Mouse (Mus musculus): Measurements from ENCODE around the gene Slc35a3. TPM values are rescaled to one million over a fixed set of nuclear protein-coding genes. Genes with fewer than 3 reads are reported as not detected.
"Not testable (repeated sequence)": the region's sequence is repeated elsewhere in the genome, so short reads cannot be mapped to it uniquely, and the experiment has no call there.

The Slc35a3 gene
- 15.3 and 18.0 TPM in 2 replicates for polyA plus RNA-seq (2014; fragmentation: Nextera tagmentation; extraction: Ambion mirVana)

DNA sequence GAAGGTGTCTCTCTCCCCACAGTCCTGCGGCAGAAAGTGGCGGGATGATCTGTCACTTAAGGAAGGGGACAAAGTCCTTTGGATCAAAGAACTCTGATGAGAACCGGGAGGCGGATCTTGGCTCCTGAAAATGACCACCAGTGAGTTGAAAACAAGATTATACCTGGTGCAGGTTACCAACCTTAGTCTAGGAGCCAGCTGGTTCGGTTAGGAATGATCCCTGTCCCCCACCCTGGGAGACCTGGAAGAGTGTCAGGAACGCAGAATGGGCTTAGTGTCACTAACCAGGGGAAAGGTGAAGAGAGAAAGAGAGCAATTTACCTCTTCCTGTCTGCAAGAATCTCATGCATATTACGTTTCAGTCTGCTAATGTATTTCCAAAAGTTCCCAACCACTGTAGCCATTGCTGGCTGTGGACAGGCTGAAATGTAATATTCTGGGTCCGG lies at the start of gene Slc35a3:
Gene Slc35a3, minus strand, starts transcription at position 396 of the 446 bp plus-strand sequence.
- Histone ChIP-seq H3K4me2 (ENCODE audit: low read length) (peak within 1 kb of the TSS; percentile 94), H3K4me1 (replicated peaks; ENCODE audit: control insufficient read depth, insufficient read depth, low read length) (peaks cover 7% of the 10 kb centered on the region), H3K4me3 (ENCODE audit: low read depth, low read length) (peak within 1 kb of the TSS; percentile 87), H3K36me3 (ENCODE audit: control insufficient read depth, insufficient read depth, low read length) (no peaks in the 10 kb centered on the region), H3K27me3 (replicated peaks; ENCODE audit: control insufficient read depth, insufficient read depth, low read length) (no peaks in the 10 kb centered on the region), H3K9ac (ENCODE audit: low read length) (peak within 1 kb of the TSS; percentile 92), H3K9me3 (ENCODE audit: control insufficient read depth, low read length) (no peaks in the 10 kb centered on the region), H3K27ac (ENCODE audit: low read depth) (peak within 1 kb of the TSS; percentile 74)
- DNase-seq (ENCODE audit: low spot score) (no peak), ATAC-seq (replicated peaks; ENCODE audit: low FRiP score, low TSS enrichment, low read depth) (no peak)
- WGBS: 3% methylated on average over 8 of the region's 8 CpGs

DNA sequence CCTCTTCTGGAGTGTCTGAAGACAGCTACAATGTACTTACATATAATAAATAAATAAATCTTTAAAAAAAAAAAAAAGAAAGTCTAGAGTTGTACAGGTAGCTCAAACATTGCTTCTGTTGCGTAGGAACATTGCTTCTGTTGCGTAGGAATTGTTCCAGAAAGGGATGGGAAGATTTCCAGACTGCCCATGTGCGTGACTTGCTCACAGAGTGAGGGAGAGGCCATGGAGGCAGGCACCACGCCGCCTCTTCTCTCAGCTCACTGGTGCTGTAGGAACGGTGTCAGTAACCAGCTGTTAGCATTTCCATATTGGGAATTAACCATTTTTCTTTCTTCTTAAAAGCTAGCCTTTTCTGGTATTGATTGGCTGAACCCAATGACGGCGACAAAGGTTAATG lies 40.2 kb upstream of the Slc35a3 start:
- no peaks in the 10 kb centered on the region for H3K4me1 ChIP-seq (replicated peaks; ENCODE audit: control insufficient read depth, insufficient read depth, low read length)
- peaks cover 45% of the 10 kb centered on the region for H3K36me3 ChIP-seq (ENCODE audit: control insufficient read depth, insufficient read depth, low read length)
- no peaks in the 10 kb centered on the region for H3K27me3 ChIP-seq (replicated peaks; ENCODE audit: control insufficient read depth, insufficient read depth, low read length)
- WGBS: 92% methylated on average over 8 of the region's 8 CpGs
- no peak overlapping the region for H3K4me3 ChIP-seq (ENCODE audit: low read depth, low read length)
- DNase-seq (ENCODE audit: low spot score): no peak
- ATAC-seq (replicated peaks; ENCODE audit: low FRiP score, low TSS enrichment, low read depth): no peak
- H3K27ac ChIP-seq (ENCODE audit: low read depth): no peak overlapping the region
- H3K4me2 ChIP-seq (ENCODE audit: low read length): no peak overlapping the region
- H3K9ac ChIP-seq (ENCODE audit: low read length): no peak overlapping the region
- no peaks in the 10 kb centered on the region for H3K9me3 ChIP-seq (ENCODE audit: control insufficient read depth, low read length)

DNA sequence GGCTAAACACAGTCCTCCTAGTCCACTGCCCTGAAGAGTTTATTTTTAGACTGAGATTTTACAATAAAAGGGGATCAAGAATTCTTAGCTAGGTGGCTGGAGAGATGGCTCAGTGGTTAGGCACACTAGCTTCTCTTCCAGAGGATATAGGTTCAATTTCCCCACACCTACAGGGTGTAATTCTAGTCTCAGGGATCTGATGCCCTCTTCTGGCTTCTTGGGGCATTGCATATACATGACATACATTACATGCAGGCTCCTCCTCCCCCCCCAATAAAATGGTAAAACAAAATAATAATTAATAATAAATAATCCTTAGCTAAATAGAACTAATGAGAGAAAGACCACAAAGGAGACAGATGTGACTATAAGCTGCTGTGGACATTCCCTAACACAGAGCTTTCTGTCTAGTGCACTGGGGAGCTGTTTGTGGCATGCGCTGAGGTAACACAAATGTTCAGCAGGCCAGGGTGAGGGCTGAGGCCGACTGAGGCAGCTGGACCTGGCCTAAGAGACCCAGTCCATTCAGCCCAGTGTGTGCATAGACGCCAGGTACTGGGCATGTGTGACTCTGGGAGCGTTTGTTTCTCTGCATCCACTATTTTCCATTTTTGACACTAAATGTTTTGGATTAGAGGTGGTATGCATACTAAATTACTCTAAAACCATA lies 38.7 kb upstream of the Slc35a3 start:
- Histone ChIP-seq H3K4me3 (ENCODE audit: low read depth, low read length) (no peak overlapping the region), H3K4me2 (ENCODE audit: low read length) (no peak overlapping the region), H3K27ac (ENCODE audit: low read depth) (no peak overlapping the region), H3K9me3 (ENCODE audit: control insufficient read depth, low read length) (no peaks in the 10 kb centered on the region), H3K4me1 (replicated peaks; ENCODE audit: control insufficient read depth, insufficient read depth, low read length) (no peaks in the 10 kb centered on the region), H3K9ac (ENCODE audit: low read length) (no peak overlapping the region), H3K36me3 (ENCODE audit: control insufficient read depth, insufficient read depth, low read length) (peaks cover 37% of the 10 kb centered on the region), H3K27me3 (replicated peaks; ENCODE audit: control insufficient read depth, insufficient read depth, low read length) (no peaks in the 10 kb centered on the region)
- whole genome bisulfite sequencing: 82% methylated on average over 4 of the region's 4 CpGs
- DNase-seq (ENCODE audit: low spot score): no peak
- no peak for ATAC-seq (replicated peaks; ENCODE audit: low FRiP score, low TSS enrichment, low read depth)

DNA sequence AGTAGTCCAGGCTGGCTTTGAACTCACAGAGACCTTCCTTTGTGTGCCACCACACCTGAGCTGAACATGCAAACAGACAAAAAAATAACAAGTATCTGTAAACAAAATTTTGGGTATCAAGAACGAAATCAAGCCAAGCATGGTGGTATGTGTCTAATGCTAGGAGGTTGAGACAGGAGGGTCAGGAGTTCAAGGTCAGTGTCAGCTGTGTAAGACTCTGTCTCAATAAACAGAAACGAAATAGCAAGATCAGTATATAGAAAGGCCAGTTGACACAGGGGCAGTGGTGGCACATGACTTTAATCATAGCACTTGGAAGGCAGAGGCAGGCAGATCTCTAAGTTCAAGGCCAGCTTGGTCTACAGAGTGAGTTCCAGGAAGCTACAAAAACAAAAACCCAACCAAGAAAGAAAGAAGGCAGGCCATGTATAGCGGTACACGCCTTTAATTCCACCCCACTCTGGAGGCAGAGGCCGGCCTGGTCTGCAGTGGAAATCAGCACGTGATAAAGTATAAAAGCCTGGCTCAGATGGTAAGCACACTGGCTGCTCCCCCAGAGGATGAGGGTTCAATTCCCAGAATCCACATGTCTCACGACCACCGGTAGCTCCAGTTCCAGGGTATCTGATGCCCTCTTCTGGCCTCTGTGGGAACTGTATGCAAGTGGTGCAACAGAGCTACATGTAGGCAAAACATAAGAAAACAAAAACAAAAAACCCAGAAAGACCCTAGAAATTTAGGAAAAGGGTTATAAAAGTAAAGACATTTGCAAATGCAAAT lies 36.0 kb upstream of the Slc35a3 start:
- H3K4me1 ChIP-seq (replicated peaks; ENCODE audit: control insufficient read depth, insufficient read depth, low read length): no peaks in the 10 kb centered on the region
- no peaks in the 10 kb centered on the region for H3K9me3 ChIP-seq (ENCODE audit: control insufficient read depth, low read length)
- H3K27me3 ChIP-seq (replicated peaks; ENCODE audit: control insufficient read depth, insufficient read depth, low read length): no peaks in the 10 kb centered on the region
- H3K4me3 ChIP-seq (ENCODE audit: low read depth, low read length): no peak overlapping the region
- DNase-seq (ENCODE audit: low spot score) (peak; percentile 74), ATAC-seq (replicated peaks; ENCODE audit: low FRiP score, low TSS enrichment, low read depth) (0 out of 2 replicates have a peak, but pooled peaks have one; percentile 29)
- H3K27ac ChIP-seq (ENCODE audit: low read depth): no peak overlapping the region
- no peak overlapping the region for H3K9ac ChIP-seq (ENCODE audit: low read length)
- 57% methylated on average over 8 of the region's 8 CpGs for WGBS
- H3K4me2 ChIP-seq (ENCODE audit: low read length): no peak overlapping the region
- peaks cover 42% of the 10 kb centered on the region for H3K36me3 ChIP-seq (ENCODE audit: control insufficient read depth, insufficient read depth, low read length)

DNA sequence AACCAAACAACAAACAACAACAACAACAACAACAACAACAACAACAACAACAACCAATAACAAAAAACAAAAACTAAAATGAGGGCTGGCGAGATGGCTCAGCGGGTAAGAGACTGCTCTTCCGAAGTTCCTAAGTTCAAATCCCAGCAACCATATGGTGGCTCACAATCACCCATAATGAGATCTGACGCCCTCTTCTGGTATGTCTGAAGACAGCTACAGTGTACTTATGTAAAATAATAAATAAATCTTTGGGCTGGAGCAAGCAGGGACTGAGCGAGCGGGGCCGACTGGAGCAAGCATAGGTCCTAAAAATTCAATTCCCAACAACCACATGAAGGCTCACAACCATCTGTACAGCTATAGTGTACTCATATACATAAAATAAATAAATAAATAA lies 35.0 kb upstream of the Slc35a3 start:
- peaks cover 42% of the 10 kb centered on the region for H3K36me3 ChIP-seq (ENCODE audit: control insufficient read depth, insufficient read depth, low read length)
- not testable (repeated sequence) for H3K27me3 ChIP-seq (replicated peaks; ENCODE audit: control insufficient read depth, insufficient read depth, low read length); H3K4me2 ChIP-seq (ENCODE audit: low read length); H3K27ac ChIP-seq (ENCODE audit: low read depth); DNase-seq (ENCODE audit: low spot score); H3K4me3 ChIP-seq (ENCODE audit: low read depth, low read length); H3K9me3 ChIP-seq (ENCODE audit: control insufficient read depth, low read length); H3K9ac ChIP-seq (ENCODE audit: low read length); ATAC-seq (replicated peaks; ENCODE audit: low FRiP score, low TSS enrichment, low read depth); H3K4me1 ChIP-seq (replicated peaks; ENCODE audit: control insufficient read depth, insufficient read depth, low read length)
- 87% methylated on average over 7 of the region's 7 CpGs for WGBS

DNA sequence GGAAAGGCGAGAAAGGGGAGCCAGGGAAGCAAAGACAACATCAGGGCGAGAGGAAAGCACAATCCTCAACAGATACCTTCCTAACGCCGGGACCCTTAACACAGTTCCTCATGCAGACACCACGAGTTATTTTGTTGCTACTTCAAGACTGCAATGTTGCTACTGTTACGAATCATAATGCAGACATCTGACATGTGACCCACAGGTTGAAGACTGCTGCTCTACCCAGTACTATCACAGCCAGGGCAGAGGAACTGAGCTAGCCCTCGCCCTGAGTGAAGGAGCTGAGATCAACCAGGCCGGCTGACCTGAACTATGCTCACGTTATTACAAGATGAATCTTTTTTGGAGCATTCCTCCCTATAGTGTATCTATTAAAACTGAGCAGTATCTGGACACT lies 28.3 kb upstream of the Slc35a3 start:
- no peak overlapping the region for H3K4me3 ChIP-seq (ENCODE audit: low read depth, low read length)
- no peaks in the 10 kb centered on the region for H3K9me3 ChIP-seq (ENCODE audit: control insufficient read depth, low read length)
- H3K4me2 ChIP-seq (ENCODE audit: low read length): no peak overlapping the region
- H3K27me3 ChIP-seq (replicated peaks; ENCODE audit: control insufficient read depth, insufficient read depth, low read length): no peaks in the 10 kb centered on the region
- ATAC-seq (replicated peaks; ENCODE audit: low FRiP score, low TSS enrichment, low read depth): no peak
- no peaks in the 10 kb centered on the region for H3K4me1 ChIP-seq (replicated peaks; ENCODE audit: control insufficient read depth, insufficient read depth, low read length)
- H3K9ac ChIP-seq (ENCODE audit: low read length): no peak overlapping the region
- DNase-seq (ENCODE audit: low spot score): no peak
- peaks cover 21% of the 10 kb centered on the region for H3K36me3 ChIP-seq (ENCODE audit: control insufficient read depth, insufficient read depth, low read length)
- no peak overlapping the region for H3K27ac ChIP-seq (ENCODE audit: low read depth)
- 77% methylated on average over 9 of the region's 9 CpGs for WGBS

DNA sequence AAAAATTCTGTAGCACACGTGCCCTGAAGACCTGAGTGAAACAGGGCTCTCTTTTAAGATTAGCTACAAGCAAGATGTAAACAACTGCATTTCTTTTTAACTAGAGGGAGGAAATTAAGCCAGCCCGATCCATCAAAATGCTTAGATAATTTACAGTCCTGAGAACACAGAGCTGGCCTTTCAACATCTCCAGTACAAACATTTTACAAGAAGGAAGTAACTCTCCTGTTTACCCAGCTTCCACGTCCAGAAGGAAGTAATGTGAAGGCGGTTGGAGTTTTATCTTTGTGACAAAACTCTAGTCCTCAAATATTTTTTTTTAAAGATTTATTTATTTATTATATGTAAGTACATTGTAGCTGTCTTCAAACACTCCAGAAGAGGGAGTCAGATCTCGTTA lies 27.5 kb upstream of the Slc35a3 start:
- DNase-seq (ENCODE audit: low spot score): no peak

DNA sequence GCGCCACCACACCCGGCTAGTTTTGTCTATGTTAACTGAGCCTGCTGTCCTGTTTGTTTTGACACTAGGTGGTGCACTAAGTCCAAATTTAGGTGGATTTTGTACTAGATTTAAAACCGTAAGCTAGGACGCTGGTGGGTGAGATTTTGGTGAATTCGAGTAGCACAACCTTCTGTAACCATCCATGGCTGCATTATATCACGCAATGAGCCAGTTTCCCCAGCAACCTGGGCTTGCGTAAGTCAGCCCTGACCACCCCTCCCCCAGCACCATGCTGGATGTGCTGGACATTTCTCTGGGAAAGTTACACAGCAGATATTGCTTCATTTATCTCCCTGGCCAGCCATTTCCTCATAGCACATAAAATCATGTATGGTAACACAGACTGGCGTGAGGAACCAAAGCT lies 24.7 kb upstream of the Slc35a3 start:
- H3K9me3 ChIP-seq (ENCODE audit: control insufficient read depth, low read length): no peaks in the 10 kb centered on the region
- 76% methylated on average over 8 of the region's 8 CpGs for WGBS
- no peak overlapping the region for H3K4me2 ChIP-seq (ENCODE audit: low read length)
- H3K27ac ChIP-seq (ENCODE audit: low read depth): no peak overlapping the region
- H3K36me3 ChIP-seq (ENCODE audit: control insufficient read depth, insufficient read depth, low read length): no peaks in the 10 kb centered on the region
- DNase-seq (ENCODE audit: low spot score) (no peak), ATAC-seq (replicated peaks; ENCODE audit: low FRiP score, low TSS enrichment, low read depth) (no peak)
- H3K4me3 ChIP-seq (ENCODE audit: low read depth, low read length): no peak overlapping the region
- no peaks in the 10 kb centered on the region for H3K27me3 ChIP-seq (replicated peaks; ENCODE audit: control insufficient read depth, insufficient read depth, low read length)
- H3K9ac ChIP-seq (ENCODE audit: low read length): no peak overlapping the region
- H3K4me1 ChIP-seq (replicated peaks; ENCODE audit: control insufficient read depth, insufficient read depth, low read length): no peaks in the 10 kb centered on the region

More for the DNA sequence above, 27.5 kb upstream of the Slc35a3 start:
- Histone ChIP-seq H3K27me3 (replicated peaks; ENCODE audit: control insufficient read depth, insufficient read depth, low read length) (no peaks in the 10 kb centered on the region), H3K36me3 (ENCODE audit: control insufficient read depth, insufficient read depth, low read length) (peaks cover 19% of the 10 kb centered on the region), H3K9me3 (ENCODE audit: control insufficient read depth, low read length) (no peaks in the 10 kb centered on the region), H3K9ac (ENCODE audit: low read length) (no peak overlapping the region), H3K4me3 (ENCODE audit: low read depth, low read length) (no peak overlapping the region), H3K4me1 (replicated peaks; ENCODE audit: control insufficient read depth, insufficient read depth, low read length) (no peaks in the 10 kb centered on the region), H3K27ac (ENCODE audit: low read depth) (no peak overlapping the region), H3K4me2 (ENCODE audit: low read length) (no peak overlapping the region)
- 48% methylated on average over 4 of the region's 5 CpGs for WGBS
- no peak for ATAC-seq (replicated peaks; ENCODE audit: low FRiP score, low TSS enrichment, low read depth)

Measured in intestine, embryonic 14.5 days (tissue).